Mouse (Mus musculus) ES-E14 (cell line): ENCODE results near the gene Padi2.

Source experiments
- CHD2 ChIP-seq: IDR thresholded peaks from 2 replicates; pipeline ENCODE4 v1.6.1; 2014; ENCODE audit warnings: mild to moderate bottlenecking, low read depth, low read length, inconsistent platforms
- HCFC1 ChIP-seq: IDR thresholded peaks from 2 replicates; pipeline ENCODE4 v1.6.1; 2012; ENCODE audit warnings: low read length, inconsistent platforms, borderline replicate concordance; ENCODE audit not compliant: insufficient read depth
- ZNF384 ChIP-seq: IDR thresholded peaks from 2 replicates; pipeline ENCODE4 v1.6.1; 2012; ENCODE audit warnings: low read depth, low read length, inconsistent platforms

DNA sequence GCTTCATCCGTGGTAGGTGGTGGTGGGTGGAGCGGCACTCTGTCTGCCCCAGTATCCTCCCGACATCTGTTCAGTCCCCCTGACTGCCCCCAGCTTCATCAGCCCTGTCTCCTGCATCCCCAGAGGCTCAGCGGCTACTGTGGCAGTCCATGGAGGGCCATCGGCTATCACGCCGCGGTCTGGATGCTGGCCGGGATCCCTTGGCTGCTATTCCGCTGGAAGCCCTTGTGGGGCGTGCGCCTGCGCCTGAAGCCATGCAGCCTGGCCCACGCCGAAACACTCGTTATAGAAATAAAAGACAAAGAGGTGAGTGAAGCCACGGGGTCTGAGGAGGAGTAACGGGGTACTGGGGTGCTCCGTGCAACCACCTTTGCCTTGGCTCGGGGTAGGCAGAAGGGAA, 86.1 kb downstream of the Padi2 start:
- TF ChIP-seq ZNF384 (no peak), HCFC1 (no peak), CHD2 (no peak)
